Mouse (Mus musculus) limb, embryonic 14.5 days (tissue): ENCODE measurements around the gene Wfdc6a. TPM values are rescaled to one million over a fixed set of nuclear protein-coding genes. Genes with fewer than 3 reads are reported as not detected.
A peak's percentile ranks its signal among the peaks of the same experiment; 100 is the strongest.

Experiments used
- ATAC-seq: fragments of 200-750 bp; cut with Nextera tagmentation; 2 replicates; pipeline ENCODE4 v1.8.0; 2017; ENCODE audit warnings: low read depth, moderate number of reproducible peaks, moderate TSS enrichment; ENCODE audit not compliant: low FRiP score
- DNase-seq: peaks from one replicate; pipeline ENCODE4 v3.0.0-alpha.2; 2015; ENCODE audit warnings: low spot score
- H3K27ac ChIP-seq: fragments of 300-500 bp; sonication (generic); replicated peaks from 2 replicates; pipeline ENCODE4 v1.5.1; 2014; ENCODE audit warnings: low read depth, mild to moderate bottlenecking, low read length, moderate library complexity, mixed read lengths
- H3K27me3 ChIP-seq: fragments of 300-500 bp; sonication (generic); 2 replicates; pipeline ENCODE4 v1.6.1; 2014; ENCODE audit warnings: low read length, mixed read lengths; ENCODE audit not compliant: control insufficient read depth, insufficient read depth
- H3K36me3 ChIP-seq: fragments of 300-500 bp; sonication (generic); 2 replicates; pipeline ENCODE4 v1.6.1; 2014; ENCODE audit warnings: mild to moderate bottlenecking, low read length, moderate library complexity, mixed read lengths; ENCODE audit not compliant: control insufficient read depth, insufficient read depth
- H3K4me1 ChIP-seq: fragments of 300-500 bp; sonication (generic); 2 replicates; pipeline ENCODE4 v1.6.1; 2014; ENCODE audit warnings: antibody characterized with exemption, low read length, mixed read lengths; ENCODE audit not compliant: control insufficient read depth, insufficient read depth
- H3K4me2 ChIP-seq: fragments of 300-500 bp; sonication (generic); replicated peaks from 2 replicates; pipeline ENCODE4 v1.6.1; 2014; ENCODE audit warnings: low read depth, mild to moderate bottlenecking, low read length, moderate library complexity; ENCODE audit not compliant: severe bottlenecking
- H3K4me3 ChIP-seq: fragments of 300-500 bp; sonication (generic); replicated peaks from 2 replicates; pipeline ENCODE4 v1.5.1; 2014; ENCODE audit warnings: low read length
- H3K9ac ChIP-seq: fragments of 300-500 bp; sonication (generic); 2 replicates; pipeline ENCODE4 v1.6.1; 2014; ENCODE audit warnings: mild to moderate bottlenecking, low read depth, low read length, moderate library complexity; ENCODE audit not compliant: severe bottlenecking
- H3K9me3 ChIP-seq: fragments of 300-500 bp; sonication (generic); 2 replicates; pipeline ENCODE4 v1.6.1; 2016; ENCODE audit warnings: low read length; ENCODE audit not compliant: control insufficient read depth
- POLR2A ChIP-seq: fragments of 200-500 bp; IDR thresholded peaks from 2 replicates; pipeline ENCODE4 v1.8.0; 2012; ENCODE audit warnings: inconsistent platforms, mild to moderate bottlenecking, moderate library complexity, borderline replicate concordance; ENCODE audit not compliant: insufficient read depth, insufficient read length; ENCODE audit errors: extremely low read depth
- WGBS: fragments of 180-500 bp; shearing (Covaris S2); extraction: QIAGEN DNeasy Blood & Tissue Kit; methylation state at CpG from one replicate; pipeline ENCODE4 v1.1.7; 2014; 5-methylcytosine and 5-hydroxymethylcytosine counted together
- polyA plus RNA-seq, 2 experiments: library from polyadenylated mRNA; depleted of rRNA in 1 of 2; stranded (reverse) in 1 of 2; unstranded in 1 of 2; fragments of >200 nt; fragmentation: Nextera tagmentation in 1 of 2; extraction: Ambion mirVana in 1 of 2; gene quantifications; 2 replicates each; pipeline versions ENCODE4 v1.2.1 to v1.2.3; 2012 to 2014

Gene Wfdc6a
- polyA plus RNA-seq, 2 experiments: 0.25 to 0.55 TPM

DNA sequence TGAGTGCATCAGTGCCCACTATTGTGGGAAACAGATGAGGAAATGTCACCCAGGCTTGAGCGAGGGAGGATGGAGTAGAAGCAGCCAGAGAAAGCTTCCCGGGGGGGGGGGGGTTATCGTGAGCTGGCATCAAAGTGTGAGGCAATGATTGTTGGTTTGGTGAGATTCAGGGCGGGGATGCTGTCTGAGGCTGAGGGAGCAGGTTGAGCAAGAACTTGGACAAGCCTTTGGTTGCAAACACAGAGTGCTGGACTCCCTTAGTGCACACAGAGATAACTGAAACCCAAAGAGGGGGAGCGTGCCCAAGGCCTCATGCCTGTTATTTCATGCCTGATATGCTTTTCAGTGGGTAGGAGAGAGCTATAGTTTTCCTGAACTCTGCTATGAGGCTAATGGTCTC lies 17.8 kb downstream of the Wfdc6a start:
- Histone ChIP-seq H3K27ac (no peak overlapping the region), H3K4me3 (no peak overlapping the region), H3K27me3 (no peaks in the 10 kb centered on the region), H3K4me2 (no peak overlapping the region), H3K9me3 (no peaks in the 10 kb centered on the region), H3K9ac (no peak overlapping the region), H3K4me1 (peaks cover 7% of the 10 kb centered on the region), H3K36me3 (no peaks in the 10 kb centered on the region)
- ATAC-seq (no peak), DNase-seq (no peak)
- TF ChIP-seq POLR2A: no peak
- WGBS: 91% methylated on average over 5 of the region's 5 CpGs

DNA sequence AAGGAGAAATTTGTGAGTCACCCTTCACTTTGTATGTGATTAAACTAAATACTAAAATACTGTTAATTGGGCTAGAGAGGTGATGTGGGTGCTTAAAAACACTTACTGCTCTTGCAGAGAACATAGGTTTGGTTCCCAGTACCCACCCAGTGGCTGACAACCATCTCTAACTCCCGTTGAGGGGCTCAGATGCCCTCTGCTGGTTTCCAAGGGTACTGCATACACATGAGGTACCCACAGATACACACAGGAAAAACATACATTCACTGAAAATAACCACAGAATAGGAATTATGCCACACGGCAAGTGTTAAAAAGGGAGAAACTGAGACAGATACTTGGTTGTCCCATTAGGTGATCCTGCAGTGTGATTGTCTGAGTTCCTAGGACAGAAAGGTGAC lies 18.2 kb downstream of the Wfdc6a start:
- H3K27me3 ChIP-seq: no peaks in the 10 kb centered on the region
- no peaks in the 10 kb centered on the region for H3K36me3 ChIP-seq
- ATAC-seq (no peak), DNase-seq (no peak)
- H3K9ac ChIP-seq: no peak overlapping the region
- H3K4me1 ChIP-seq: peaks cover 9% of the 10 kb centered on the region
- no peaks in the 10 kb centered on the region for H3K9me3 ChIP-seq
- 92% methylated on average over 2 of the region's 2 CpGs for WGBS
- no peak overlapping the region for H3K4me2 ChIP-seq
- H3K4me3 ChIP-seq: no peak overlapping the region
- no peak overlapping the region for H3K27ac ChIP-seq
- no peak for TF ChIP-seq POLR2A

DNA sequence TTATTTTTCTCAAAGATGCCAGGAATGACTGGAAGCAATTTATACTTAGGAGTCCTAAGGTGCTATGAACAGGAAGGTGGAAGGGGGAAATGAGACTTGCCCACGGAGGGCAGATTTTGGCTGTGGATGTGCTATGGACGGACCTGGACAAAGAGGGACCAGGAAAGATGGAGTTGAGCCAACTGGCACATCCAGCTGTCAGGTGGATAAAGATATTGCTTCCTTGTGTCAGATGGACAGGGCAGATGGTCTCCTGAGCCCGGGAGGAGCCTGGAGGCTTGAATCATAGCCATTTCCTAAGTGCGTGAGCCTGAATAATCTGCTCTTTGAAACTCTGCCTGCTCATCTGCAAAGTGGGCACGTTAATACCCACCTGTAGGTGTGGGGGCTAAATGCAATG lies 20.9 kb downstream of the Wfdc6a start:
- ATAC-seq: no peak
- 78% methylated on average over 5 of the region's 5 CpGs for WGBS

DNA sequence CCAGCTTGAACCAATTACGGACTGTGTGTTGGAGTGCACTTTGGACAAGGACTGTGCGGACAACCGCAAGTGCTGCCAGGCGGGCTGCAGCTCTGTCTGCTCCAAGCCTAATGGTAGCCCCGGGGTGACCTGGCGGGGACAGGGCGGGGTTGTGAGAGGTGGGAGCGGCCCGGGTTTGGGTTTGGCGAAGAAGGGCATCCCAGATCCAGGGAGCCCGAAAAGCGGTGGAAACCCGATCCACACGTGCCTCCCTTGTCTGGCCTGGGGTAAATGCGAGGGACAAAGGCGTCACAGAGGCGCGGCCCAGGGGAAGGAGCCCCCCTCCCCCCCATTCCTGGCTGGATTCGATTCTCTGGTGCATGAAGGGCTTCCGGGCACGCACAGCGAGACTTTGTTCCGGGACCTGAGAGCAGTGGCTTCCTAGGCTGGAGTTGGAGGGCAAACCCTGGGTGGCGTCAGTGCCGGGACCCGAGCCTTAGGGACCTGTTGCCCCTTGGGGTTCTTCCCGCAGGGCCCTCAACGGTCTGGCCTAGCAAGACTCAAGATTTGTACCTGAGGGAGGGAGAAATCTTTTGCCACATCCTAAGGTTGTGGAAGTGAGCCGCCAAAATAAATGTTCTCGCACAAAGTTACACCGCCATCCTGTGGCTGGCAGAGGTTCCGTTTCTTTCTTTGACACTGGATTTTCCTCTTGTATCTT lies 21.8 kb downstream of the Wfdc6a start:
- Histone ChIP-seq H3K9me3 (no peaks in the 10 kb centered on the region), H3K4me2 (peak overlapping the region; percentile 96), H3K36me3 (no peaks in the 10 kb centered on the region), H3K9ac (peak overlapping the region; percentile 74), H3K27me3 (no peaks in the 10 kb centered on the region), H3K27ac (peak overlapping the region; percentile 38; the same call in 1 of the 2 replicates), H3K4me3 (peak overlapping the region; percentile 44), H3K4me1 (peaks cover 9% of the 10 kb centered on the region)
- 1% methylated on average over 32 of the region's 32 CpGs for WGBS
- peak; percentile 11; the same call in 1 of the 2 replicates for TF ChIP-seq POLR2A
- DNase-seq (peak; percentile 71), ATAC-seq (peak; percentile 70)

More for the DNA sequence above, 20.9 kb downstream of the Wfdc6a start:
- Histone ChIP-seq H3K4me1 (peaks cover 9% of the 10 kb centered on the region), H3K9me3 (no peaks in the 10 kb centered on the region), H3K4me2 (peak overlapping the region; percentile 96; the same call in 1 of the 2 replicates), H3K27ac (no peak overlapping the region), H3K9ac (peak overlapping the region; percentile 74), H3K27me3 (no peaks in the 10 kb centered on the region), H3K36me3 (no peaks in the 10 kb centered on the region), H3K4me3 (no peak overlapping the region)
- TF ChIP-seq POLR2A: no peak
- DNase-seq: no peak

DNA sequence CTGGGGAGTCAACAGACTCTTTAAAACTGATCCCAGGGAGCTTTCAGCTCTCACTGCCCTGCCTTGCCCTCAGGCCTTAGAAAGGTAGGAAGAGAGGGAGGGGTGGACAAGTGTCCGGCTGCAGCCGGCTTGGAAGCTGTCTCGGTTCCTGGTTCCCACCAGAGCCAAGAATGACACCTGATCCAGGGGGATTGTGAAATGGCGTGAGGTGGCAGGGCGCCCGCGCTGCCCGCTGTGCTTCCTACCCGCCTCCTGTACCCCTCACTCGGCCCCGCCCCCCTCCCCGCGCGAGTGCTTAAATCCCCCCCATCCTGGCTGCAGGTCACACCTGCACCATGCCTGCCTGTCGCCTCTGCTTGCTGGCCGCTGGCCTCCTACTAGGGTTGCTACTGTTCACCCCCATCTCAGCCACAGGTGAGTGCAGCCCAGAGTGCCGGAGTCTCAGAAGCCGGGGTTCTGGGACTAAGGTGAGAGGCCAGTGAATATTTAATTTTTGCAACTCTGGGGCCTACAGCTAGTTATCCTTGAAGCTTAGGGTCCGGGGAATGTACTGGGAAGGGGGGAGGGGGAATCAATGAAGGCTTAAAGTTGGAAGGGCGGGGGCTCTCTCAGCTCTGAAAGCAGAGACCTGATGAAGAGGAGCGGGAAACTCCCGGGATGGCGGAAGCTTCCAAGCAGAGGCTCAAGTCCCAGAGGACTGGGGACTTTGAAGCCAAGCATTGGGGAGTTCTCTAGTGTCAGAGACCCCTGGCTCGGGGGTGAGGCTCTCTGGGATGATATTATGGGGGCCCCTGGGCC lies 22.7 kb downstream of the Wfdc6a start, which contains the start of gene Wfdc2:
Gene Wfdc2 (plus strand): TSS at position 23 of the 798 bp plus-strand sequence.
- WGBS: 6% methylated on average over 24 of the region's 24 CpGs

More for the DNA sequence above, 22.7 kb downstream of the Wfdc6a start, which contains the start of gene Wfdc2:
- Histone ChIP-seq H3K27ac (0 out of 2 replicates have a peak within 1 kb of the TSS, but pooled peaks have one; percentile 38), H3K4me2 (peak within 1 kb of the TSS; percentile 96), H3K9ac (peak within 1 kb of the TSS; percentile 74), H3K4me1 (peaks cover 9% of the 10 kb centered on the region), H3K27me3 (no peaks in the 10 kb centered on the region), H3K4me3 (peak within 1 kb of the TSS; percentile 44), H3K9me3 (no peaks in the 10 kb centered on the region), H3K36me3 (no peaks in the 10 kb centered on the region)
- DNase-seq: no peak
- ATAC-seq: no peak
- TF ChIP-seq POLR2A: no peak
